Mouse (Mus musculus): Measurements from ENCODE around the gene Pdhb. TPM values are rescaled to one million over a fixed set of nuclear protein-coding genes. Genes with fewer than 3 reads are reported as not detected.

Gene Pdhb
- total RNA-seq (2014; fragmentation: Nextera tagmentation) (102 and 123 TPM in 2 replicates), total RNA-seq (2017) (143 and 158 TPM in 2 replicates)

GRCm38 (mm10) chr14:8172507-8173410 lies at the start of gene Pdhb:
Pdhb (minus strand) TSS chr14:8173025.
- peak; percentile 86 for ATAC-seq (replicated peaks; ENCODE audit: poor library complexity, severe bottlenecking)

- ATAC-seq (replicated peaks; ENCODE audit: poor library complexity, severe bottlenecking) = no peak
Measured at GRCm38 (mm10) chr14:8222561-8222960, 49.7 kb upstream of the Pdhb start.

- ATAC-seq (replicated peaks; ENCODE audit: poor library complexity, severe bottlenecking) = no peak
Measured at GRCm38 (mm10) chr14:8220912-8221311, 48.1 kb upstream of the Pdhb start.

- 0 out of 2 replicates have a peak, but pooled peaks have one; percentile 24 for ATAC-seq (replicated peaks; ENCODE audit: poor library complexity, severe bottlenecking)
Measured at GRCm38 (mm10) chr14:8220306-8220705, 47.5 kb upstream of the Pdhb start.

- ATAC-seq (replicated peaks; ENCODE audit: poor library complexity, severe bottlenecking) = no peak
Measured at GRCm38 (mm10) chr14:8219876-8220275, 47.1 kb upstream of the Pdhb start.

GRCm38 (mm10) chr14:8218730-8219380 lies 46.0 kb upstream of the Pdhb start:
- no peak for ATAC-seq (replicated peaks; ENCODE audit: poor library complexity, severe bottlenecking)

- no peak for ATAC-seq (replicated peaks; ENCODE audit: poor library complexity, severe bottlenecking)
Measured at GRCm38 (mm10) chr14:8218238-8218637, 45.4 kb upstream of the Pdhb start.

- peak; percentile 51 for ATAC-seq (replicated peaks; ENCODE audit: poor library complexity, severe bottlenecking)
Measured at GRCm38 (mm10) chr14:8216100-8216499, 43.3 kb upstream of the Pdhb start.

- no peak for ATAC-seq (replicated peaks; ENCODE audit: poor library complexity, severe bottlenecking)
Measured at GRCm38 (mm10) chr14:8215208-8215778, 42.5 kb upstream of the Pdhb start.

- ATAC-seq (replicated peaks; ENCODE audit: poor library complexity, severe bottlenecking) = peak; percentile 31
Measured at GRCm38 (mm10) chr14:8214299-8215207, 41.7 kb upstream of the Pdhb start.

- peak; percentile 93 for ATAC-seq (replicated peaks; ENCODE audit: poor library complexity, severe bottlenecking)
Measured at GRCm38 (mm10) chr14:8213803-8214224, 41.0 kb upstream of the Pdhb start, which contains the start of gene Kctd6. Kctd6 (plus strand) TSS chr14:8214140.

- no peak for ATAC-seq (replicated peaks; ENCODE audit: poor library complexity, severe bottlenecking)
Measured at GRCm38 (mm10) chr14:8212996-8213395, 40.2 kb upstream of the Pdhb start.

GRCm38 (mm10) chr14:8209896-8210295 lies 37.1 kb upstream of the Pdhb start:
- ATAC-seq (replicated peaks; ENCODE audit: poor library complexity, severe bottlenecking) = no peak

GRCm38 (mm10) chr14:8208876-8209275 lies 36.1 kb upstream of the Pdhb start:
- ATAC-seq (replicated peaks; ENCODE audit: poor library complexity, severe bottlenecking) = no peak

GRCm38 (mm10) chr14:8207543-8207942 lies 34.7 kb upstream of the Pdhb start:
- ATAC-seq (replicated peaks; ENCODE audit: poor library complexity, severe bottlenecking) = no peak

GRCm38 (mm10) chr14:8207105-8207504 lies 34.3 kb upstream of the Pdhb start:
- ATAC-seq (replicated peaks; ENCODE audit: poor library complexity, severe bottlenecking) = no peak

- ATAC-seq (replicated peaks; ENCODE audit: poor library complexity, severe bottlenecking) = no peak
Measured at GRCm38 (mm10) chr14:8206179-8206910, 33.5 kb upstream of the Pdhb start.

GRCm38 (mm10) chr14:8201715-8202114 lies 28.9 kb upstream of the Pdhb start:
- ATAC-seq (replicated peaks; ENCODE audit: poor library complexity, severe bottlenecking) = no peak

- no peak for ATAC-seq (replicated peaks; ENCODE audit: poor library complexity, severe bottlenecking)
Measured at GRCm38 (mm10) chr14:8200769-8201168, 27.9 kb upstream of the Pdhb start.

All from granulocyte monocyte progenitor cell, adult 5-6 weeks (primary cell).